Mouse (Mus musculus) NIH3T3 (cell line): ENCODE results near the gene Rrp1.
"Not testable (repeated sequence)": the region's sequence is repeated elsewhere in the genome, so short reads cannot be mapped to it uniquely, and the experiment has no call there.

ENCODE experiments used
- DNase-seq: peaks from one replicate; pipeline ENCODE4 v3.0.0-alpha.2; 2012; ENCODE audit warnings: low read depth

The Rrp1 gene

DNA sequence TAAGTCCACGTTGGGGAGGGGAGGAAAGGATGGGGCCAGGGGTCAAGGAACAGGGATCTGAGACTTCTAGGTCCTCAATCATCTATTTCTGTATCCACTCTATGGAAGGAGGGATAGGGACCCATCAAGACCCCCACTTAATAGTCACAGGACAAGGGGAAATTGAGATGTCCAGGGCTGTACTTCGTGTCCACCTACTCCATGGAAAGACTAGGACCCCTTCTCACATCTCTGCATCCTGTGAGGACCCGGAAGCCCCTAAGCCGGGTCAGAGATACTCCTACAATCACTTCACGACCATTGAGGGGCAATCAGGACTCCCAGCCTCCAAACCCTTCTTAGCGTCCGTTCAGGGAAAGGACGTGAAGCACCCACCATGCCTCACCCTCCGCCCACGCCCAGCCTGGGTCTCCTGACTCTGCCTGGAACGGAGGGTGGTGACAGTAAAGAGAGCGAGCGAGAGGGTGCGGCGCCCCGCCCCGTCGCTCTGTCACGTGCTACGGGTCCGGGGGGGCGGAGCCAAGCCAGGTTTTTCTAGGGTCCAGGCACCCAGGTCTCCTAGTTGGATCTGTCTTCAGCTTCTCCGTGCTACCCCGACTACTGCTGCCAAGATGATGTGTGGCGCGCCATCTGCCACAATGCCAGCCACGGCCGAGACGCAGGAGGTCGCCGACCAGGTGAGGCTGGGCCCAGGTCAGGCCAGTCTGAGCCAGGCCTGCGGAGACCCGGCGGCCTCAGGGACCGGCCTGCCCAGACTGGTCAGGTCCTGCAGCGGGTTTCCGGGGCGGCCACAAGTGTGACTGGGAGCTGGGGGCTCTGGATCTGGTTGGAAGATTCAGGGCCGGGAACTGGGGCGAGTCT lies 12.6 kb upstream of the Rrp1 start, which contains the start of gene Cstb:
Cstb (plus strand) TSS at position 489 of the 861 bp plus-strand sequence.
- DNase-seq, result peak; percentile 96

DNA sequence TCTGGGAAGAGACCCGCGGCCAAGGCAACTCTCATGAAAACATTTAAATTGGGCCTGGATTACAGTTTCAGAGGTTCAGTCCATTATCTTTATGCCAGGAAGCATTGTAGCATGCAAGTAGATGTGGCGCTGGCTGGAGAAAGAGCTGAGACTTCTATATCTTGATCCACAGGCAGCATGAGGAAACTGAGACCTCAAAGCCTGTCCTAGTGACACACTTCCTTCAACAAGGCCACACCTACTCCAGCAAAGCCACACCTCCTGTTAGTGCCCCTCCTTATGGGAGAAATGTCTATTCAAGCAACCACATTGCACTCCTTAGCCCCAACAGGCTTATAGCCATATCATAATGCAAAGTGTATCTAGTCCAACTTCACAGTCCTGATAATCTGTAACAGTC lies 9.8 kb upstream of the Rrp1 start:
- DNase-seq, result no peak

DNA sequence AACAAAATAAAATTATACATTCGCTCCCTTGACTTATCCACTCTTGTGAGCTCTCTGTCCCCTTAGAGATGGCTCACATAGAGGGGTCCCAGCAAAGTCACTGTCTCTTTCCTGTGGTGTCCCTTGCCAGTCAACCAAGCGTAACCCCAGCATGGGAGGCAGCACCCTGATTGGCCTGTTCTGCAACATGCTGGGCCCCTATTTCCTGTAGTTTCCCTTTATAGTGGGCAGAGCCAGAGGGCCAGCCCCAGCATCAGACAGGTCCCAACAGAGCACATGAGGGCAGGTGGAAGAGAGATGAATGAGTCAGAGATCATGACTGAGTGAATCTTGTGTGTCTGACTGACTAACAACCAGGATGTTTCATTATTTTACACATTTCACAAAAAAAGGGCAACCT lies 8.1 kb upstream of the Rrp1 start:
- DNase-seq, result no peak

DNA sequence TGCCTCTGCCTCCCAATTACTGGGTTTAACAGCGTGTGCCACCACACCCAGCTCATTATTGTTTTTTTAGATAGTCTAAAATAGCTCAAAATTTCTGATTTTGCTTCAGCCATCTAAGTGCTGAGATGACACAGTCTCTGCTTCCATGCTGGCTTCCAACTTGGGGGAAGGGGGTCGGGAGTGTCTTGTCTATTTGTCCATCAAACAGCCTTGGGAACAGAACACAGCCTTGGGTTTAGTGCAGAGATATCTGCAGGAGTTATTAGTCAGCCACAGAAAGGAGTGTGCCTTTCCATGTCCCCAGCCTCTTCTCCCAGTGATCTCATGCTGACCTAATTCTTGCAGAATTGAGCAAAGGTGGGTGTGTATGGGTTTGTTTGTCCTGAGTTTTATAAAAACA lies 5.9 kb upstream of the Rrp1 start:
- no peak for DNase-seq

DNA sequence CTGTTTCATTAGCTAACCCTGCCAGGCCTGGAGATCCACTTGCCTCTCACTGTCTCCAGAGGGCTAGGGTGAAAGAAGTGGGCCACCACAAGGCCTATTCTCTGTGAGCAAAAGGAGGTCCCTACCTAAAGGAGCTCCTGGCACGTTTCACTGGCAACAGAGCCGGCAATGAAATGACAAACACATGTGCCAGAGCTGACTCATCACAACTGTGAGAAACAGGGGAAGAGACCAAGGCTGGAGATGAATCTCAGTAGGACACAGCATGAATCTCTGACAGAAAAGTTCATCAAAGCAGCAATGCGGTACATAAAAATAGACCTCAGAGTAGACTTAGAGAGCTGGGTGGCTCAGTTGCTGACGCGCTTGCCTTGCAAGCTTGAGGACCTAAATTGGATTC lies 5.0 kb upstream of the Rrp1 start:
- DNase-seq, result peak; percentile 90

DNA sequence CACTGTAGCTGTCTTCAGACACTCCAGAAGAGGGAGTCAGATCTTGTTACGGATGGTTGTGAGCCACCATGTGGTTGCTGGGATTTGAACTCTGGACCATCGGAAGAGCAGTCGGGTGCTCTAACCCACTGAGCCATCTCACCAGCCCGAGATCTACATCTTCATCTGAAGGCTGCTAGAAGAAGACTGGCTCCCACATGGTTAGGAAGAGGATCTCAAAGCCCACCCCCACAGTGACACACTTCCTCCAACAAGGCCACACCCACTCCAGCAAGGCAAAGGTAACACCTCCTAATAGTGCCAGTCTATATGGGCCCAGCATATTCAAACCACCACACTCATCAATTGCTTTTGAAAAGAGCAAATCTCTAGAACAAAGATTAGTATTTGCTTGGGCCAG lies 2.1 kb upstream of the Rrp1 start:
- DNase-seq, result not testable (repeated sequence)

DNA sequence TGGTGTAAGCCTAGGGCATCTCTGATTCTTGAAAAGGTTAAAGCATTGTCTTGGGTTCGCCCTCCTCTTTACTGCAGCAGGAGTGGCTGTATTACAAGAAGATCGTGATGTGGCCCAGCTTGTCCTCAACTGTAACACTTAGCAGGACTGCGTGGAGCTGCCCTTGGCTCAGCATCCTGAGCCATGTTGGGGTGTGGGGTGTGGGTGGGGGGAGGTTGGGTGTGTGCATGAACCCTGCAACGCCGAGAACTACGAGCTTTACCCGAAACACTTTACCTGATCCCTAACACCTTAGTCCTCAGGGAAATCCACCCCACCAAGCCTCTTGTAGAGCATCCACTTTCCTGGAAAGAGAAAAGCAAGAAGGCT lies 293 bp upstream of the Rrp1 start:
- no peak for DNase-seq

DNA sequence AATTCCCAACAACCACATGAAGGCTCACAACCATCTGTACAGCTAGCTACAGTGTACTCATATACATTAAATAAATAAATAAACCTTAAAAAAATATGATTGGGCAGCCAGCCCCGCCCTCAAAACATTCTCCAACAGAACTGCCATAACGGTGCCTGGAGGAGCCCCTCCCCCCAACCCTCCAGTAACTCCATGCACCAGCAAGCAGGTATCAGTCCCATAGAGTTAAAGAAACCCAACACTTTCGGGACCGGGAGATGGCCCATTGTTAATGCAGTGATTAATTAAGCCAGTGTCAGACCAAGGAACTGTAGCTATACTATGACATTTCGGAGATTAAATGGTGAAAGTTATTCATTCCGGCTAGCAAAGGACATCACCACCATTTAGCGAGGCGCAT lies 992 bp downstream of the Rrp1 start:
- DNase-seq, result peak; percentile 61

DNA sequence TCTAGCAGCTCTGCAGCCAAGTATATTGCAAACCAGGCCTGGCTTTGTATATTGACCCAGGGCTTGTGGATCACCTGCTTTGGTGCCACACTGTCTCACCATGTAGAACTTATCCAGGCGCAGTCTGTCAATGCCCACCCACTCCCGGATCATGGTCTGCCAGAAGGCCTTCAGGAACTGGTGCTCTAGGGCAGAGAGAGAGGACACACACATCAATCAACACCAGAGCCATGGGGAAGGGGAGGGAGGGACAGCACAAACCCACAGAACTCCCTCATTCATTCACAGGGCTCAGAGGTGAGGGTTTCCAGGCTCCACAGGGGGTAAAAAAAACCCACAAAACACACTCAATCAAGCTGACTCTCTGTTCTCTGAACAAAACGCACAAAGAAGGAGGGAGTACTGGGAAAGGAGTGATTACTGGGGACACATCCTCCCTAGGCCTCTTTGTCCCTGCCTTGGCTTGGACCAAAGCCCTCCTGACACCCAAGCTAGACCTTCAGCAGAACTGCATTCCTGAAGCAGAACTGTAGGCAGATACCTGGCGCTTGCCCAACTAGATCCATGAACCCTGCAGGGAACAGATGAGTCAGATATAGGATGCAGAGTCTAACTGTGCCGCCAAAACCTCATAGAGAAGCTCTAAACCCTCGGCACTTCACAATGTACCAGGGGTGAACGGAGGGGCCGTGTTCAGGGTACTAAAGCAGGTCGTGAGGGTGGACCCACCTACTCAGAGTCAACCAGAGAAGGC lies 3.6 kb downstream of the Rrp1 start:
- DNase-seq, result peak; percentile 96

DNA sequence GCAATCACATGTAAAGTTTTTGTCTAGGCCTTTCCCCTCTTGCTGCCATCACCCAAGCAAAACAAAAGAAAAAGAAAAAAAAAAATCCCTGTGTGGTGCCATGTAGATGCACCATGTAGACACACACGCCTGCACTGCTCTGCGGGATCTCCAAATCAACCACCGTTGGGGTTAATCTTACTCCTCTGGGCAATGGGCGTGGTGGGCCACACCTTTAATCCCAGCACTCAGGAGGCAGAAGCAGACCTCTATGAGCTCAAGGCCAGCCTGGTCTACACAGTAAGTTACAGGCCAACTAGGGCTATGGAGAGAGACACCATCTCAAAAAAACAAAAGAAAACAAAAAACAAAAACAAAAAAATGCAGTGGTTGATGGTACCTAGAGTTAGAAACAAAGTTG lies 5.7 kb downstream of the Rrp1 start:
- DNase-seq, result no peak

DNA sequence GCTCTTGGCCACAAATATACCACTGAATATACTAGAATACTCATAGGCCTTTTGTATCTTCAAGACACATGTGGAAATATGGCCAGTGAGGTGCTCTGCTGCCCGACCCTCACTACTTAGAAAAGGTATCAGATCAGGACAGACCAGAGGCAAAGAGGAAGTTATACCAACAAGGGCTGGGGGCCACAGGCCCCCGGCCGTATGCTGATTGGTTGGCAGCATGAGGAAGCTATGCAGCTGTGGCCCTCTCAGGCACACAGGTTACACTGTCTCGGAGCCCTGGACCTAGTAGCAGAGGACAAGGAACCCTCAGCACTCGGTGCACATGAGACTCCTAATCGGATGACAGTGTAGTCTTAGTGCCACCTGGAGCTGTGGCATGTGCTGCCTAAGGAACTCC lies 6.7 kb downstream of the Rrp1 start:
- no peak for DNase-seq

DNA sequence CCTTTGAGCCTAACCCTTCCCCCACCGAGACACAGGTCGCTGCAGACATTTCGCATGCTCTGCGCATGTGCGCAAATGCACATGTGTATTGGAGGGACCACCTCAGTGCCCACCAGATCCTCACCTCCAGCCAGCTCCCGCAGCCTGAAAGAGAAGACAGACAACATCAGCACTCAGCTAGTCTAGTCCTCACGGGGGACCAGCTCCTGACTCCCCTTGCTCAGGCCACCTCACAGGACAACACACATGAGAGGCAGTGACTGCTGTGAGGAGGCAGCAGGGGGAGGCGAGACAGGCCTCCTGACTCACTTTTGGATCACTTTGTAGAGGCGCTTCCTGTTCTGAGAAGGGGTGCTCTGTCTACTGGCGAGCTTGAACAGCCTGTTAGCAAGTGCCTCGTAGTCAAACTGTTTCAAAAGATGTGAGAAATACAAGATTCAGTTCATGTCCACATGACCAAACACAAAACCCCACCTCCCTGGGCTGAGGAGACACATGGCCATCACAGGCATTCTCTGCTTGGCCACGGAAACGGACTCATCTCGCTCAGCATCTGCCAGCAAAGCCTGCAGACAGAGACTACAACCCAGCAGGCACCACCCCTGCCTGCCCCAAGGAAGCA lies 10.4 kb downstream of the Rrp1 start:
- DNase-seq, result no peak

DNA sequence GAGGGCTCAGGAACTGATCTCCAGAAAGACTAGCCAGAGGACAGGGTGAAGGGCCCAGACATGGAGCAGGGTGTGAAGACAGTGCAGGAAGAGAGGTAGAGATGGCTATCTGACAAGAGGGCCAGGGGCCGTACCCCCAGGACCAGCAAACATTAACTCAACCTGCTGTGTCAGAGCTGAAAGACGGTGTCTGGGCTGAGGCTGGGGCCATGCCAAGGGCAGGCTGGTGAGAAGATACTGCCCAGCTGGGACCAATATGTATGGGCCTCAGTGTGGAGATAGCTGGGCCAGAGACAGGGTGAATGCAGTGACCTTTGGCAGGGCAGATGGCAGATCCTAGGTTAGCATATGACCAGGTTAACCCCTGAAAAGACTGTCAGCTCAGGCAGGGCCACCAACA lies 11.7 kb downstream of the Rrp1 start:
- DNase-seq, result no peak

DNA sequence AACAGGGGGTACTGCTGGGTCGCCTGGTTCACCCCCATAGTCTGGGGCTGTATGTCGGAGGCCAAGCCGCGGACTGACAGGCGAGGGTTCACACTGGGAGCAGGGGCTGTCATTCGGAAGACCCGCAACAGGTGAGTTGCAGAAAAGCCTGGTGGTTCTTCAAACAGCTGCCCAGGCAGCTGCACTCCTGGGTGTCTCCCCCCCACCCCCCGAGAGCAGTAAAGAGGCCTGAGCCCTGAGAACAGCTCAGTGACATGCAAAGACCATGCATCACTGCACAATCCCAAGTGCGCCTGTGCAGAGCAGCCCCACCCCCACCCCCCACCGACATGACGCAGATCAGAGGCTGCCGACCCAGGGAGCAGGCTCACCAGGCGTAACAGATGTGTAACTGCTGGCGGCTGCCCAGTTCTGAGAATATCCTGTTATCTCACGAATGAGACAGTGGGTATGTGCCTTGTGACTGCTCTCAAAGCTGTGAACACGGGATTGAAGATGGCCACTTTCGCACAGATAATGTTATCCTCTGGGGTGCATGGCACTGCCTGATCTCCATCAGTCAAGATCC lies 13.7 kb downstream of the Rrp1 start:
- peak; percentile 31 for DNase-seq

DNA sequence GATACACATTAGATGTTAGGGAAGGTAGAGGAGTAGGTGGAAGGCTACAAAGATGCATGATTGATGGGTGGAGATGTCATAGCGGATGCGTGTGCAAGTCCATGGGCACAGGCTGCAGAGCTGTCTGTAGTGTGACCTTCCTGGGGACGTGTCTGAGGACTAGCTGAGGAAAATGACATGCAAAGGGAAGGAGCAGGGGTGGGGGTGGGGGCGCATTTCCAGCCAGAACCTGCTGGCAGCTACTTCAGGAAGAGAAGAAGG lies 16.3 kb downstream of the Rrp1 start:
- no peak for DNase-seq

DNA sequence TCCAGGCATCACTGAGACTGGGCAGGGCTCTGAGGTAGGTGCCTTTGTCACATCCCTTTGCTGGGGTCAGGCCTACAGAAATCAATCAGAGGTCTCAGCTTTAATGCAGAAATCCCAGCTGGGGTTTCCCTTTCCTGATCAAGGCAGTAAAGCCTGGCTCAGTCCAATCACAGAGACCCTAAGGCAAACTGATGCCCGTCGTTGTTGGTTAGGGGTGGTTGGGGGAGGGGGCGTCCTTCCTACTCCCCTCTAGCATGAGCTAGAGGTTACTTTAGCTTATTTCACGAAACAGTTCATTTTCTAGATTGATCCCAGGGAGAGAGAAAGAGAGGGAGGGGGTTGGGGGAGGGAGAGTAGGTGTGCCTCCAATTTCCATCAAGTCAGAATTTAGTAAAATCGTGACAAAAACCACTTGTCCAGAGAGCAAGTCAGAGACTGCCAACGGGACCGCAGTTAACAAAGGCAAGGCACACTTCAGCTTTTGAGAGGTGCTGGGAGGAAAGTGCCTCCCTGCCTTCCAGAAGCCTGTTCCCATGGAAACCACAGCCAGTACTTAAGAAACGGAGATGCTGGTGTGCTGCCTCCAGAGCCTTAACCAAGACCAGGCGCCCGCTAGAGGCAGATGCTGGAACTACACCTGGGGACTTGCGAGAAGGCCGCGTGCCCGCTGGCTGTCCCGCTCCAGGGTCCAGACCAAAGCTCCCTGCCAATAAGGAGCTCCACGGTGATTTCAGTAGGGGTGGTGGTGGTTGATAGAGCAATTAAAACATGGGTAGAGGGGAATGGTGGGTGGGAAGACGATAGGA lies 16.8 kb downstream of the Rrp1 start:
- DNase-seq, result peak; percentile 81

DNA sequence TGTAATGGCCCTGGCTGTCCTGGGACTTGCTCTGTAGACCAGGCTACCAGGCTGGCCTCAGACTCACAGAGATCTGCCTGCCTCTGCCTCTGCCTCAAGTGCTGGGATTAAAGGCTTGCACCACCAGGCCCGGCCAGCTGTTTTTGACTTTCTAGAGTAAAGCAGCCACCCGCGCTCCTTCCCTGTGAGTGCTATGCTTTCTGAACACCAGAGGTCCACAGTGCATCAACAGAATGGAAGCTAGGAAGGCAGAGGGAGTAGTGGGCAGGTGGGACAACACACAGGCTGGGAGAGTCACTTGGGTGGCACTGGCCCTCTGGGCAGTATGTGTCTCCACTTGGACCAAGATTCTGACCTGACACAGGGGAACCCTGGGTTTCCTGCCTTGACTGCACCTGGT lies 17.5 kb downstream of the Rrp1 start:
- DNase-seq, result peak; percentile 40

DNA sequence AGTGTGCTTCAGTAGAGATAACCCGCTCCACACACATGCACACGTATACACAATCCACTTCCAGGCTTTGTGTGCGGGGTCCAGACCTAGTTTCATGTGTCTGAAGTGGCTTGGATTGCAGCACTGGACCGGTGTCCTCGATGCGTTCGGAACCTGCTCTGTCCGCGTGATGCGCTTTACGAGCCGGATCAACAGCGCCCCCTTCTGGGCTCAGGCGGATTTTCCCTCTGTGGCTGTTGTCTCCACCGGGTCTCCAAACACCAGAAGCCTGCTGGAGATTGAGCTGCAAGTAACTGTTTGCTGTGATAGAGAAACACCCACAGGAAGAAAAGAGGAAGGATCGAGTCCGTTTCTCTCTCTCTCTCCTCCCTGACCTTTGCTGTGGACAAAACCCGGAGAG lies 20.8 kb downstream of the Rrp1 start:
- DNase-seq, result peak; percentile 92

DNA sequence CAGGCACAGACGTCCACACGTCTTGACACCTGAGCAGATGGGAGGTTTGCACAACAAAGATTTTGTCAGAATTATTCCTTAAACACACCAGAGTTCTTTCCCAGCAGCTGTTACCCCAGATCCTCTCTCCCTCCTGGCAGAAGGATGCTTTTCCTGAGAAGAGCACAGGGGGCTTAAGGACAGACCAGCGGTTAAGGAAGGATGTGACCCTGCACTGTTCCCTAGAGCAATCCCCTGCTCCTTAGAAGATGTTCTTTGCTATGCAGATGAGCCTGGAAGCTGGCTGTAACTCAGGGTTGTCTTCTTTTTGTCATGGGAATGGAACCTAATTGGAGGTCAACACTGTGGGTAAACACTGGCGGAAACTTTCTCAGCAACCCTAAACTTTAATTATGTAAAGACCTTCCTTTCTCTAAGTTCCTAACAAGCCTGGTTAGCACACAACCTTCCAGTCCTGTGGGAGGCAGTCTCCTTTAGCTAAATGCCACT lies 21.8 kb downstream of the Rrp1 start:
- no peak for DNase-seq

DNA sequence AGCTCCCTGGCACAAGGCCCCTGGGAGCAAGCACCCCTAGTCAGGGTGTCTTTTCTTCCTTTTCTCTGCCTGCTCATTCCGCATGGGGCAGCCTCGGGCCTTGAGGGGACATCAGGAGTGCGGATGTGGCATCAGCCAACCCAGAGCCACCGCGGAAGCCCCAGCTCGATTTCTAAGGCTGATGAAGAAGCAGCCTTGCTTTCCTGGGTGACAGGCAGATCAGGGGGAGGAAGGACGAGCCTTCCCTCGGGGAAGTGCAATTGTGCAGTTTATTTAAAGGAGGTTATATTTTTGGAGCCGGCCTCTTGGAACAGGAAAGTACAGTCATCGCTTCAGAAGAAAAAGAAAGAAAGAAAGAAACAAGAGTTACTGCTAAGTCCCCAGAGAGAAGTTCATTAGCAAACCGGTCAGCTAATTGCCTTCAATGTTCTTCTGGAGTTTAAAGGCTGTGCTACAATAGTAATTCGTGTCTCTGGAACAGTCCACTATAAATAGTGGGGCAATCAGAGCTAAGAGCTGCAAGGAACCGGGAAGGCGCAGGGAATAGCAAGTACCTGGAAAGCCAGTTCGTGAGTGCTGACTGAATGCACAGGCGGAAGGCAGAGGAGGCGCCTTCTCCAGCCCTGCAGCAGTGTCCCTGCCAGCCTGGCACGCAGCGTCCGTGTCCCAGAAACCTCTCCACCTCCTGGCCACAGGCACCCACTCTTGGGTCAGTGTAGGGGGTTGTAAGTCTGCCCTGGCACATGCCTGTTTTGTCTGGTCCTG lies 24.4 kb downstream of the Rrp1 start:
- DNase-seq, result no peak

DNA sequence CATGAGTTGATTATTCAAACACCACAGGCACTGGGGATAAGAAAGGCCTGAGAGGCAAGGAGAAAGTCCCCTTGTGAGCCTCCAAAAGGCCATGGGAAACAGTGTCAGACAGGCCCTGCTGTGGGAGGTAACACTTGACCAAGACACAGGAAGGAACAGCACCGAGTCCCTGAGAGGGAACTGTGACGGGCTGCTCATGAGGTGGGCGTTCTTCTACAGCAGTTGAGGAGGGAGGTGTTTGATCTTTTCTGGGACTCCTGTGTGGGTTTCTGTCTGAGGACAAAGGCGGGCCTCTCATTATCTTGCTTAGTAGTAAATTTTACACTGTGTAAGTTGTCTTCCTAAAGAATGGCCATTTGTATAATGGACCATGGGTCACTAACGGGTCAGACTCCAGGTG lies 27.3 kb downstream of the Rrp1 start:
- no peak for DNase-seq
